Mouse (Mus musculus) cerebellum, adult 11 months (tissue): ENCODE data around the gene Rsf1.

ENCODE experiments used
- DNase-seq: peaks from one replicate; pipeline ENCODE4 v3.0.0; 2022

Rsf1 gene

GRCm38 (mm10) chr7:97632897-97633296 is 53.2 kb downstream of the Rsf1 start:
- DNase-seq: no peak

- DNase-seq: no peak
These were observed 65.4 kb downstream of the Rsf1 start for GRCm38 (mm10) chr7:97645060-97645459.

GRCm38 (mm10) chr7:97647656-97648055 is 68.0 kb downstream of the Rsf1 start:
- DNase-seq: no peak

GRCm38 (mm10) chr7:97650729-97651128 is 71.0 kb downstream of the Rsf1 start:
- DNase-seq: no peak

DNA sequence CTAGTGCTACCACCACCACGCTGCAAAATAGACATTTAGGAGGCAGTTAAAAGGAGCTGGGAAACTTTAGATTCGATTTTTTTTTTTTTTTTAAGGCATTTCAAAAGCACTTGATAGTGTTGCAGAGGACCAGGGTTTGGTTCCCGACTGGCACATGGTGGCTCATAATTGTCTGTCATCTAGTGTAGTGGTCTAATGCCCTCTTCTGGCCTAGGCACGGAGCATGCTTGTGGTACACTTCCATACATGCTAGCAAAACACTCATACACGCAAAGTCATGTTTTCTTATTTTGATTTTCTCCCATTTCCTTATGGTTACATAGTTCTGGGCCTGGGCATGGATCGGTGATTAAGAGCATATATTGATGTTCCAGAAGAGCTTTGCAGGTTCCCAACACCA is 76.5 kb downstream of the Rsf1 start:
- no peak for DNase-seq

DNA sequence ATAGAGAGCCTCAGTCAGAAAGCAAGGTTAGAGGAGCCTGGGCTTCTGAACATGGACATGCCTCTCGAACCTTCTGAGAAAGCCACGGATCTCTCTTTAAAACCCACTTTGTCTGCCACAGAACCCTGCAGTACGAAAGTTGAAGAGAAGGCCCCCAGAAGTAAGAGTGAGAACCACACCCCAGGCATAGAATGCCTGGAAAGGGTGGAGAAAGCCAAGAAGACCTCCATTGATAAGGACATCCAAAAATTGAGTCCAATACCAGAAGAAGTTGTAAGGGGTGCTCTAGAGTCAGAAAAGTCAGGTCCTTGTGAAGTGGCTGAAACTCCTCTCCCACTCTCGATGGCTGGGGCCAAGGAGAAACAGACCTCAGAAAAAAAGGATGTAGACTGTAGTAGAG is 81.9 kb downstream of the Rsf1 start:
- no peak for DNase-seq

DNA sequence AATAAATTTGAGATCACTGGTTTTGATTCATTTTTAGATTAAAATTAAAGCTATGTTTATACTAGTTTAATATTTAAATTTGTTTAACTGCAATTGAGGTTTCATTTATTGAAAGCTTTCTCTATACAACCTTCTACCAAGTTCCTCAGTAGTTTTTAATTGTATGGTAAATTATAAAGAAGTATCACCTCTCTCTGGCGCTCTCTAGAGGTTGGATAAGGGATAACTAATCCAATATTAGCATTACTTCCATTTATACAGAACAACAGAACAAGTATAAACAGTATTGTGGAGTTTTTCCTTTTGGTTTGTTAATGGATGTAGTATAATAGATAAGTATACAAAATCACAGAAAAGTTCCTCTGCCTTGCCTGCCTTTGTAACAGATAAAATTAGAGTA is 99.5 kb downstream of the Rsf1 start:
- no peak for DNase-seq

- DNase-seq: no peak
These were observed 108.1 kb downstream of the Rsf1 start for GRCm38 (mm10) chr7:97687831-97688230.

DNA sequence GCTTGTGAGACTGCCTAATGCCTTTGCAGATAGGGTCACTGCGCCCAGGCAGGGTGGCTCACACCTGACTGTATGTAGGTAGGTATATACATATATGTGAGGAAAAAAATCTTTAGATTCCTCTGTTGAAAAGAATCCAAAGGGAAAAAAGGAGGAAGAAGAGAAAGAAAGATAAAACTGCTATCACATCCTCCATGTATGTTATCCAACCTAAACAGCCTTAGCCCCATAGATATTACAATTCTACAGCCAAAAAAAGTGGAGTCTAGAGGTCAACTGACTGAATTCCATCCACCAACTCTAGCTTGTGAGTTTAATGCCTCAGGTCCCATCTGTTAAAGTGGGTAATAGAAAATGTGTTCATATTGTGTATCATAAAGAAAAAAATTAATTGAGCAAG is 115.8 kb downstream of the Rsf1 start:
- DNase-seq: no peak

DNA sequence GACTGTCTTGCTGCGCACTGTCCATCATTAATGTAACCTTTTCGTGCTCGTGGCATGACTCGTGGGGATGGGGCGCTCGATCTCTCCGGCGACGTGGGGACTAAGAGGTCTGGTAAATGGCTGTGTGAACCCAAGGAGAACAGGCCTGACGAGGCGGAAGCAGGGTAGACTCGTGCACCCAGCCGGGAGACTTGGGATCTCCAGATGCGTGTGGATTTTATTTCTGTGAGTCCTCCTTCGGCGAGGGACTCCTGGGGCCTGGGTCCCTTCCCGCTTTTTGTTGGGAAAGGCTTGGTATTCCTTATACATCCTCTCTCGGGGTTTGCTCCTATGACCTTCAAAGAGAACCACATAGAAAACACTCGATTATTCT is 116.4 kb downstream of the Rsf1 start:
- no peak for DNase-seq

DNA sequence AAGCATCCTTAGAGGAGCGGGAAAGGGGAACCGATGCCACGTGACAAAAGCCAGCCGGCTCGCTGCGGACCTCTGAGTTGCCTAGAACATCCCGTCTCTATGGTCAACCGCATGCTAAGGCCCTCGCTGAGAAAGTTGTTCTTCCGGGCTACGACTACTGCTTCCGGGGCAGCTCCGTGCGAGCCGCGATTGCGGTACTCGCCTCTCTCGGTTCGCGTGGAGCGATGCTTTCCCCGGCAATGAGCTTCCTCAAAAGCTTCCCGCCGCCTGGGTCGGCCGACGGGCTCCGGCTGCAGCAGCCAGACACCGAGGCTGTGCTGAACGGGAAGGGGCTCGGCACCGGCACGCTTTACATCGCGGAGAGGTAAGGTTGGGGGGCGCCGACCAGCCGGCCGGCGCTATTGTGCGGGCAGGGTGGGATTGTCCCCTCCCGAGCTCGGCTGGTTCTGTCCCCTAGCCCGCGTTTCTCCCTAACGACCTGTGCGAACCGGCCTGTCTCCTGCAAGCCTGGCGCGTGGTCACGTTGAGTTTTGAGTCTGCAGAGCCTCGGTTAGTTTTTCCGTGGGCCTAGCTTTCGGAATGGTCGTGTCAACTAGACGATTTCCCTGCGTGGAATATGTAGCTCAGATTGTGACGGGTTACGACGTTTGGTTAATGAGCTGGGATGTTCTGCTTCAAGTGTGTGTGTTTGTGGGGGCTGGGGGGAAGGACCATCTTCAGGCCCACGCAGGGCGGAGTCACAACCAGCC is 117.0 kb downstream of the Rsf1 start, which contains the start of gene Clns1a:
Gene Clns1a (plus strand): TSS at position 129 of the 749 bp plus-strand sequence.
- peak; percentile 89 for DNase-seq

DNA sequence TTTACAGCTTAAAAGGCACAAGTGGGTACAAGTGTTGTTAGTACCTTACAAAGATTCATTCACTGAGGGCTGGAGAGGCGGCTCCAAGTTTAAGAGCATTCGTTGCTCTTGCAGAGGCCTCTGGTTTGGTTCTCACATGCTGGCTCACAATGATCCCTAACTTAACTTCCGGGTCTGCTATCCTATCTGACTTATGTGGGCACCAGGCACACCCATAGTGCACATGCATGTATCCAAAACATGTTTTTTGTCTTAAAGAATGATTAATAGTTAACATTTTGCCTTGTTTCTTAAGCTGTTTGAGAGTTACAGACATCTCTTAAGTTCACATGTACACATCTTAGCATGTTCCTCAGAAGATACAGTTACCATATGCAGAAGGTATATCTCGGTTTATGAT is 120.5 kb downstream of the Rsf1 start:
- no peak for DNase-seq

- DNase-seq: no peak
These were observed 121.4 kb downstream of the Rsf1 start for GRCm38 (mm10) chr7:97701106-97701505.

GRCm38 (mm10) chr7:97707123-97707522 is 127.4 kb downstream of the Rsf1 start:
- DNase-seq: peak; percentile 29

DNA sequence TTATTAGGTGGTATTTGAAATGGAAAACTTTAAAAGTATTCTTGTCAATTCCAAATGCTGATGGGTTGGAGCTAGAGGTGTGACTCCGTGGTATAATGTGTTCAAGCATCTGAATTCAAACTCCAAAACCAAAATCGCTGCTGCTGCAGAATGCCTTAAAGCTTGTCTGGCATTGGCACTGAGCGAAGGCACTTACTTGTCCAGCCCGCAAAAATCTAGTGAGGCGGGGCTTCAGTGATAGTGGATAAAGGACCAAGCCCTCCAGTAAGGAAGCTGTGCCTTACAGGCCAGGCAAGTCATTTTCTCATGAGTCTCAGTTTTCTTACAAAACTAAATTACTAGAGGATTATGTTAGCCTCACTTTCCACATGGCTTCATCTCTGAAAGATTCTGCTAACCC is 128.1 kb downstream of the Rsf1 start:
- no peak for DNase-seq

DNA sequence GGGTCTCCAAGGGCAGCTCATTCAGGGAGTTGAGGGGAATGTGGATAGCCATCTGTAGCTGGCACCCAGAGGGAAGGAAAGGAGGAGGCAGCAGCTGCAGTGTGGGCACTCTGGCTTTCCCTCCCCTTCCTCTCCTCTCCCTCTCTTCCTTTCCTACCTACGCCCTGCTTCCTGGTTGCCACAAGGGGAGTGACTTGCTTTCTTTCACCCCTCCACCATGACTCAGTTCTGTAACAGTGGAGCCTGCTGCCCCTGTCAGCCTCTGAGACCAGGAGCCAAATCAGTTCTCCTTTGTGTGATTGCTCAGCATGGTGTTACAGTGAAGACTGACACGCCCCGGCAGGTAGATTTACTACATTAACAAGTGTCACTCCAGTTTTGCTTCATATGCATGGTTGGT is 129.5 kb downstream of the Rsf1 start:
- DNase-seq: no peak

DNA sequence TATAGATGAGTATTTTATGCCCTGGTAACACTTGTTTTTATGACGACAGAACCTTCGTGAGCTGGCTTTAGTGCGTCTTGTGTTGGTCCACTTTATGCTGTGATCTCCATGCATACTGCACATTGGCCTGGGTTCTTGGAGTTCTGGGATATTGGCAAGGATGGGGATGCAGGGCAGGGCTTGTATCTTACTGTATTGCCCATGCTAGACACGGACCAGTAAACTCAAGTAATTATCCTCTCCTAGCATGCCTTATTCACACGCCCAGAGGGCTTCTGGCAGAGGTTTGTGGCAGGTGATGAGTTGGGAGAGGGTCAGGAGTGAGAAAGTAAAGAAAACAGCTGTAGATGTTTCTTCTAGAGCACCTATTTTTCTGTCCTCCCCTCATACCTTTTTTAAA is 135.0 kb downstream of the Rsf1 start:
- no peak for DNase-seq

DNA sequence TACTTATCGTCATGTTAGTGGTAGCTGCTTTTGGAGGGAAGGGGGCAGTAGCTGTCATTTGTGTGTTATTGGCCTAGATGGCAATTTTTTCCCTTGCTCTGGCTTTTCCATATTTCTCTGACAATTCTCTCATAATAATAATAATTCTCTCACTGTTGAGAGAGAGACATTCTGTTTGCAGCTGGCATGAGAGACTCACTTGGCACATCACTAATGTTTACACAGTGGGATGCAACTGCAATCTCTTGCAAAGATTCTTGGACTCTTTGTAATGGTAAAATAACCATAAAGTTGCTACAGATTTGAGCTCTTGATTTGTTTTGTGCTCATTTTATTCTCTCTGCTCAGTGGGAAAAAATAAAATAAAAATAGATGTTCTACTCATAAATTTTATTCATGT is 137.6 kb downstream of the Rsf1 start:
- DNase-seq: no peak

DNA sequence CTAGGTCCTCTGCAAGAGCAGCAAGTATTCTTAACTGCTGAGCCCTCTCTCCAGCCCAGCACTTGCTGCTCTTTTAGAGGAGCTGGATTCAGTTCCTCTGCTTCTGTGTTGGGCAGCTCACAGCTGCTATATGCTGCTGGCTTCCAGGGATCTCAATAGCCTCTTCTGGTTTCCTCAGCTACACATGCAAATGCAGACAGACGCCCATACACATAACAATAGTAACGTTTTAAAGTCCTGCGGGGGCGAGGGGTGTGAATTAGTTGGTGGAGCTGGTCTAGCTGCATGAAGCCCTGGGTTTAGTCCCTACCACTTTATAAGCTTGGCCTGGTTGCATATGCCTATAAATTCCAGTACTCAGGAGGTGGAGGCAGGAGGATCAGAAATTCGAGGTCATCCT is 139.4 kb downstream of the Rsf1 start:
- no peak for DNase-seq

DNA sequence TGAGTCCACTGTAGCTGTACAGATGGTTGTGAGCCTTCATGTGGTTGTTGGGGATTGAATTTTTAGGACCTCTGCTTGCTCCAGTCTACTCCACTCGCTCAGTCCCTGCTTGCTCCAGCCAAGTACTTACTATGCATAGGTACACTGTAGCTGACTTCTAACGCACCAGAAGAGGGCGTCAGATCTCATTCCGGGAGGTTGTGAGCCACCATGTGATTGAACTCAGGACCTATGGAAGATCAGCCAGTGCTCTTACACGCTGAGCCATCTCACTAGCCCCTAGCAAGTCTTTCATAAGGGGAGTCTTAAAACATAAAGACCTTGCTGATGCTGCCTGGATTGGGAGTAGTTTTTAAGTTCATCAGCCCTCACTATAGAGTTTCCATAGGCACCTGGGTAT is 140.4 kb downstream of the Rsf1 start:
- no peak for DNase-seq

DNA sequence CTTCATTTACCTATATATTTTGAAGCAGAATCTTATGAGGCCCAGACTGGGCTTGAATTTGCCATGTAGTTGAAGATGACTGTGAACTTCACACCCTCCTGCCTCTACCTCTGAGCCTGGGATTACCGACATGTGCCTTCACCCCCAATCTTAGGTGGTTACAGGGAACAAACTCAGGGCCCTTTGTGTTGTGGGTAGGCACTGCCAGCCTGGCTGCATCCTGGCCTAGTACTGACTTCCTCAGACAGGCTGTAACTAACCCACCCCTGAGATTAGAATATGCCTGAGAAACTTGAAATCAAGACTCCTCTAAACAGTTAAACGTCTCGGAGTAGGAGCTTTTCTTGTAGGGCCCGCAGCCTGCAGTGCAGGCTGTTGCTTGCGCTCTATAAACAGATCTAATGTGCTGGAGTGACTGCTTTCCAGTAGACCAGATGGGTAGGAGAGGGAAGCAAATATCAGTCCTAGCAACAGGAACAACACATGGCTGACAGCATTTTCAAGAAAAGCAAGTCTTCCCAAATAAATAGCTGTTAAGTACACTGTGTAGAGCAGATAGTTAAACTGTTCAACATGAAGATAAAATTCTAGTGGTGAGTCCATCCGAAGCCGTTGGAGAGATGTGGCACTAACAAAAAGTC is 142.7 kb downstream of the Rsf1 start:
- no peak for DNase-seq

DNA sequence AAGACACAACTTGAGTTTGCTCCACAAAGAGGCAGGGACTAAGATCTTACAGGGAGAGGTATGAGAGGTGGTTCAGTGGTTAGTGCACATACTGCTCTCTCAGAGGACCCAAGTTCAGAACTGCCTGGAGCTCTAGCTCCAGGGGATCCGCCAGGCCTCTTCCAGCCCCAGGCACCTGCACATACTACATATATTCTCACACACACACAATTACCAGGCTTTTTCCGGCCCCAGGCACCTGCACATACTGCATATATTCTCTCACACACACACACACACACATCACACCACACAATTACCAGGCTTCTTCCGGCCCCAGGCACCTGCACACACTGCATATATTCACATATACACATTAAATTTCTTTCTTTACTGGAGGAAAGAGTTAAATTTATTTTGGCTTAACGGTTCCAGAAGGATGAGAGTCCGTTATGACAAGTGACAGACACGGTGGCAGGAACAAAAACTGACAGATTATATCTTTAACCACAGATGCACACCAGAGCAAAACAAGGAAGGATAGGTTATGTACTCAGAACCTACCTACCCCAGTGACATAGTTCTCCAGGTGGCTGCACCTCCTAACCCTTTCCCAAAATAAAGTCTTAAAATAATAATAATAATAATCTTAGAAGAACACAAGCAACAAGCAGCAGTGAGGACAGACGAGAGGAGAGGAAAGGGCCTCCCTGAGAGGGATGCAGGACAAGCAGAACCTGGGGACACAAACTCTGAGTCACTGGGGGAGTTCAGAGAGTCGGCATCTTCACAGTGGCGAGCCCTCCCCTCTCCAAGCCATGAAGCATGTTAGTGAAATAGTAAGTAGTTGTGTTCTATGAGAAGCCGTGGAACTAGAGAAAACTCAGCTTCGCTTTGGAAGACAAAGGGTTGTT is 144.2 kb downstream of the Rsf1 start:
- DNase-seq: no peak

- DNase-seq: no peak
These were observed 145.7 kb downstream of the Rsf1 start for GRCm38 (mm10) chr7:97725401-97725800.

GRCm38 (mm10) chr7:97726080-97726479 is 146.4 kb downstream of the Rsf1 start:
- DNase-seq: no peak
